Mouse (Mus musculus): ENCODE results near the gene Snap25. TPM values are rescaled to one million over a fixed set of nuclear protein-coding genes. Genes with fewer than 3 reads are reported as not detected.

Snap25 gene
- polyA plus RNA-seq, 1 experiment from 2014 or later, result 26.1 TPM

DNA sequence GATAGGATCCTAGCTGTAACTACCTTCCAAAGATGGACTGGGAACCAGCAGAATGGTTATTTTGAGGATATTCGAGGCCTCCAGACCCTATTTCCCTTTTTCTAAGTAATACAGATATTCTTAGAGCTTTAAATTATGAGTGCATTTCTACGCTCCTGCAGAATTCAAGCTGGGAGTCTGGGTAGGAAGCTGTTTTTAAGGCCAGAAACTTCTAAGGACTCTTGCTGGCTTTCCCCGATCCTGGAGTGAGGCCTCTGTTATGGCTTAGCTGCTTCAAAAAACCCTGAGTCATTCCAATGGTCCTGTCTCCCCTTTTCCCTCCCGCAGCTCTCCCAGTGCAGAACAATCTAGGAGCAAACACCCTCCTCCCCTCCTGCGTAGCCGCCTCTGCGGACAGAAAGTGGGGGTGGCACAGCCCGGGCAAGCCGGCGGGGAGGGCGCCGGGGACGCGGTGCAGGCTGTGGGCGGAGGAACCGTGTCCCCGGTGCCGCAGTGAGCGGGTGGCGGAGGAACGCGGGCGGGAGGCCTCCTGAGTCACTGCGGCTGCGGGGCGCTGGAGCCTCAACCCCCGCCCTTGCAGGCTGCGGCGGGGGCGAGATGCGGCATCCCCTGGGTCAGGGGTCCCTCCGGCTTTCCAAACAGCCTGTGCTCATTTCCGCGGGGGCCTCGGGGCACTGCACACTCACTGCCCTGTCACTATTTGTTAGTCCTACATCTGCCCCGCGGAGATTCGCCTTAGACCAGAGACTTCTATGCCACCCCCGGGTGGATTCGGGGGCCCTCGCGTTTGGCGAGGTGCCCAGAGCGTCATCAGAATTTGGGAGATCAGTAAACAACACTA, 34.7 kb upstream of the Snap25 start:
- Histone ChIP-seq H3K9me3 (replicated peaks; ENCODE audit: control insufficient read depth, low read length) (no peaks in the 10 kb centered on the region), H3K9ac (replicated peaks; ENCODE audit: low read length) (peak overlapping the region; percentile 80), H3K27ac (replicated peaks; ENCODE audit: low read depth, low read length) (peak overlapping the region; percentile 60), H3K27me3 (ENCODE audit: control insufficient read depth, insufficient read depth, low read length) (no peaks in the 10 kb centered on the region), H3K4me1 (ENCODE audit: control insufficient read depth, insufficient read depth, low read length) (no peaks in the 10 kb centered on the region), H3K36me3 (replicated peaks; ENCODE audit: control insufficient read depth, insufficient read depth, low read depth, low read length) (no peaks in the 10 kb centered on the region), H3K4me2 (ENCODE audit: low read depth, low read length) (peak overlapping the region; percentile 87), H3K4me3 (ENCODE audit: low read depth, low read length) (peak overlapping the region; percentile 54)
- ATAC-seq (replicated peaks; ENCODE audit: insufficient number of reproducible peaks, low FRiP score, low TSS enrichment, low read depth) (peak; percentile 77), DNase-seq (ENCODE audit: low spot score) (peak; percentile 62)
- 2% methylated on average over 43 of the region's 44 CpGs for WGBS

DNA sequence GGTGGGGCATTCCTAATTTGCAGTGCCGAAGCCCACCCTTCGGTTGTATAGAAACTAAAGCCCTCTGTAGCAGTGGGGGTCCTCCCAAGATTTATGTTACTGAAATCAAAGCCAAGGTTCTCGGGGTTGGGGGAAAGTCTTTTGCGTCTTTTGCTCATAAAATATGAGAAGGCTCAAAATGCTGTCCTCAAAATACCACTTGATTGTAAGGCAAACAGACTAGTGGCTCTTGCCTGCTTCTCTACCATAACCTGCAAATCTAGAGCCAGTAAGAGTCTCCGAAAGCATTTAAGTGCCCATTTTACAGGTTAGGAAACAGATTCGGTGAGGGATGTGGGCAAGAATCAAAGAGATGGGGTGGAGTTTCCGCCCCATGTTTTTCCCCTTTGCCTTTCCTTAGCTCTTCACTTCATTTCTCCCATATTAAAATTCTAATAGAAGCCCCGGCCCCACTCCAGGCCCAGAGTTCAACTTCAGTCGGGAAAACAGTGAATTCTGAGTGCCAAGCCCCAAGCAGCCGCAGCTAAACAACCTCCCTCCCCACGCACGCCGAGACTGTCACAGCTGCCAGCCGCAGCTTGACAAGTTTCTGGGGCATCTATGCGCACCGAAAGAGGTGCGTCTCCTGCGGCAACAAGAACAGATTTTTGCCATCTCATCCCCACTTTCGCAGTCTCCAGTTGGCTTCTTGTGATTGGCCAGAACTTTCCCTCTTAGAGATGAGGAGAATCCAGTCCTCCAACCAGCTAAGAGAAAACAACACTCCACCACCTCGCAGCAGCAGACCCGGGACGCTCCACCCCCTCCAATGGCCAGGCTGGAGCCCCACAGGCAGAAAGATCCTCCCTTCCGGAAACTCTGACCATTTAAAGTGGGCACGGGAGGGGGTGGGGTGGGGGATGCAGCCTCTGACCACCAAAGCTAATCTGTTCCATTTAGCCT, 33.7 kb upstream of the Snap25 start:
- no peaks in the 10 kb centered on the region for H3K9me3 ChIP-seq (replicated peaks; ENCODE audit: control insufficient read depth, low read length)
- H3K4me1 ChIP-seq (ENCODE audit: control insufficient read depth, insufficient read depth, low read length), result no peaks in the 10 kb centered on the region
- H3K36me3 ChIP-seq (replicated peaks; ENCODE audit: control insufficient read depth, insufficient read depth, low read depth, low read length), result no peaks in the 10 kb centered on the region
- no peaks in the 10 kb centered on the region for H3K27me3 ChIP-seq (ENCODE audit: control insufficient read depth, insufficient read depth, low read length)
- peak overlapping the region; percentile 87 for H3K4me2 ChIP-seq (ENCODE audit: low read depth, low read length)
- ATAC-seq (replicated peaks; ENCODE audit: insufficient number of reproducible peaks, low FRiP score, low TSS enrichment, low read depth) (peak; percentile 93), DNase-seq (ENCODE audit: low spot score) (peak; percentile 84)
- peak overlapping the region; percentile 54 for H3K4me3 ChIP-seq (ENCODE audit: low read depth, low read length)
- H3K9ac ChIP-seq (replicated peaks; ENCODE audit: low read length), result peak overlapping the region; percentile 80
- H3K27ac ChIP-seq (replicated peaks; ENCODE audit: low read depth, low read length), result 0 out of 2 replicates have a peak overlapping the region, but pooled peaks have one; percentile 60
- WGBS, result 2% methylated on average over 24 of the region's 24 CpGs

DNA sequence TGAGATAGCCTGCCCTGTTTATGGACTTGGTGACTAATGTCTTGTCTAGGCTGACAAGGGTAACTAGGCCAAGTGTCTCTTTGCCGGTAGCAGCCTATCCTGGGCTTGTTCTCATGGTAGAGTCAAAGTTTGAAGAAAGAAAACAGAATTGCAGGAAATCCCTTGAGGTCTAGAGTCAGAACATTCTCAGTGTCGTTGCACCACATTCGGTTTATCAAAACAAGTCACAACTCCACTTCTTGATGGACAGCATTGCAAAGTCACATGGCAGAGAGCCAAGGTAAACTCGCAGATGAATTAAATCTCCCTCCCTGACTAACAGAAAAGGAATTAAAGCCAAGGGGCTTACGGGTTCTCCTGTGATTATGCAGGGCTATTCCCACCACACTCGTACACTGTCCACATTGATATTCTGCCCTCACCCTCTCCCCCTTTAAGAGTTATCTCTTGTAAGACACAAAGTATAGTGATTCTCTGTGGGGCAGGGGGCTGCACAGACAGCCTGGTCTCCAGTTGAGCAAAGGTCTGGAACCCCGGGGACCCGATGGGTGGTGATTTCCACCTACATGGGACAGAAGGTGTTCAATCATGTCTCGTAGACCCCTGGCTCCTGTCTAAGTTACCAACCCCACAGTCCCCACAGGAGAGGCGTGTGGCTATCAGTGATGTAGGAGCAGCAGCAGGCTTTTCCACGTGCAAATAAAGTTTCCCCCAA, 30.9 kb upstream of the Snap25 start:
- H3K9me3 ChIP-seq (replicated peaks; ENCODE audit: control insufficient read depth, low read length), result no peaks in the 10 kb centered on the region
- ATAC-seq (replicated peaks; ENCODE audit: insufficient number of reproducible peaks, low FRiP score, low TSS enrichment, low read depth), result no peak
- H3K36me3 ChIP-seq (replicated peaks; ENCODE audit: control insufficient read depth, insufficient read depth, low read depth, low read length), result no peaks in the 10 kb centered on the region
- no peak for DNase-seq (ENCODE audit: low spot score)
- no peaks in the 10 kb centered on the region for H3K4me1 ChIP-seq (ENCODE audit: control insufficient read depth, insufficient read depth, low read length)
- H3K4me2 ChIP-seq (ENCODE audit: low read depth, low read length), result no peak overlapping the region
- no peak overlapping the region for H3K4me3 ChIP-seq (ENCODE audit: low read depth, low read length)
- H3K27me3 ChIP-seq (ENCODE audit: control insufficient read depth, insufficient read depth, low read length), result no peaks in the 10 kb centered on the region
- 75% methylated on average over 11 of the region's 11 CpGs for WGBS
- H3K27ac ChIP-seq (replicated peaks; ENCODE audit: low read depth, low read length), result no peak overlapping the region
- H3K9ac ChIP-seq (replicated peaks; ENCODE audit: low read length), result no peak overlapping the region

DNA sequence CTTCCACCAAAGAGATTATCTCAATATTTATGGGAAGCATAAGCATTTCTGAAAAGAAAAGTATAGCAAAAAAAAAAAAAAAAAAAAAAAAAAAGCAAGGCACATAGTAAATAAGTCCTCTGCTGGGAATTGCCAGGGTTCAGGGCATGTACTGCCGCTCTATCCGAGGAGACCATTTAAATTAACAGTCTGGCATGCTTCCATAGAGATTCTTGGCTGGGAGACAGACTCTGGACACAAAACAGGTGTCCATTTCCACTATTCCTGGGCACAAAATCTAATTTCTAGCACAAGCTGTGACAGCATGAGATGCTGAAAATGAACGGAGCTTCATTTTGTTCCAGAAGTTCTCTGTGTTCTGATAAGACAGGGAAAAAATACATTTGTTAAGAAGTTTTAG, 27.1 kb upstream of the Snap25 start:
- no peaks in the 10 kb centered on the region for H3K27me3 ChIP-seq (ENCODE audit: control insufficient read depth, insufficient read depth, low read length)
- H3K9me3 ChIP-seq (replicated peaks; ENCODE audit: control insufficient read depth, low read length), result no peaks in the 10 kb centered on the region
- H3K4me1 ChIP-seq (ENCODE audit: control insufficient read depth, insufficient read depth, low read length), result no peaks in the 10 kb centered on the region
- H3K4me3 ChIP-seq (ENCODE audit: low read depth, low read length), result no peak overlapping the region
- no peak overlapping the region for H3K4me2 ChIP-seq (ENCODE audit: low read depth, low read length)
- DNase-seq (ENCODE audit: low spot score) (no peak), ATAC-seq (replicated peaks; ENCODE audit: insufficient number of reproducible peaks, low FRiP score, low TSS enrichment, low read depth) (no peak)
- H3K9ac ChIP-seq (replicated peaks; ENCODE audit: low read length), result no peak overlapping the region
- no peak overlapping the region for H3K27ac ChIP-seq (replicated peaks; ENCODE audit: low read depth, low read length)
- no peaks in the 10 kb centered on the region for H3K36me3 ChIP-seq (replicated peaks; ENCODE audit: control insufficient read depth, insufficient read depth, low read depth, low read length)
- 85% methylated on average over 3 of the region's 3 CpGs for WGBS

DNA sequence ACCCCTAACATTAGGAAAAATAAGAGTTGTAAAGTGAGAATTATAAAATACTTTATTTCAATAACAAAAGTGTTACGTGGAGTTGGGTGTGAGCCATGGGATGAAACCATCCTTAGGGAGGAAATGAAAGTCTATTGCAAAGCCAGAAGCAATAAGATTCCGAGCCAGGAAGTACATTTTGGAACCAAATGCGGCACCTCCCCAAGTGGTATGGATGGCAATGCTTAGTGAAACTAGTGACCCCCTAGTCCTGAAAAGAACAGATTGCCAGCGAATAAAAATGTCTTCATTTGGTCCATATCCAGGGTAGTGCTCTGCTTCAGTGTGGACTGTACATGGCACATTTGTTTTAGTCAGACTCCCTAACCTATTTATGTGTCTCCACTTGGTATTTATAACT, 25.9 kb upstream of the Snap25 start:
- Histone ChIP-seq H3K4me2 (ENCODE audit: low read depth, low read length) (no peak overlapping the region), H3K9ac (replicated peaks; ENCODE audit: low read length) (no peak overlapping the region), H3K27ac (replicated peaks; ENCODE audit: low read depth, low read length) (no peak overlapping the region), H3K36me3 (replicated peaks; ENCODE audit: control insufficient read depth, insufficient read depth, low read depth, low read length) (no peaks in the 10 kb centered on the region), H3K27me3 (ENCODE audit: control insufficient read depth, insufficient read depth, low read length) (no peaks in the 10 kb centered on the region), H3K9me3 (replicated peaks; ENCODE audit: control insufficient read depth, low read length) (no peaks in the 10 kb centered on the region), H3K4me1 (ENCODE audit: control insufficient read depth, insufficient read depth, low read length) (no peaks in the 10 kb centered on the region), H3K4me3 (ENCODE audit: low read depth, low read length) (no peak overlapping the region)
- DNase-seq (ENCODE audit: low spot score) (no peak), ATAC-seq (replicated peaks; ENCODE audit: insufficient number of reproducible peaks, low FRiP score, low TSS enrichment, low read depth) (no peak)
- WGBS, result 76% methylated on average over 4 of the region's 4 CpGs

DNA sequence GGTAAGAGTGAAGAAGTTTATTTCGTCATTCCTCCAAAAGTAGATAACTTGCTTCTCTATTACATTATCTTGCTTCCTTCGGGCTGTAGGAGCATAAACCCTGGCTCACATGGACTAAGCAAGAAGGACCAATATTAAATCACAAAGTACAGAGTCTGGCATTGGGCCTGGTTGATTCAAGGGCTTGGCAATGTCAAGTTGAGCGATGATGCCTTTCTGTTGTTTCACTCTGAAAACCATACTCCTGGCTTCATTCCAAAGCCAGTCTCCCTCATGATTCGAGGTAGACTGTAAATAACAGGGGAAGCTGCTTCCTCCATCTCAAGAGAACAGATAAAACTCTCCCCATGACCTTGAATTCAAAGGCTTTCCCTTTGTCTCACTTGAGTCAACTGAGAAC, 23.8 kb upstream of the Snap25 start:
- Histone ChIP-seq H3K27ac (replicated peaks; ENCODE audit: low read depth, low read length) (no peak overlapping the region), H3K4me2 (ENCODE audit: low read depth, low read length) (no peak overlapping the region), H3K9me3 (replicated peaks; ENCODE audit: control insufficient read depth, low read length) (no peaks in the 10 kb centered on the region), H3K9ac (replicated peaks; ENCODE audit: low read length) (no peak overlapping the region), H3K27me3 (ENCODE audit: control insufficient read depth, insufficient read depth, low read length) (no peaks in the 10 kb centered on the region), H3K4me1 (ENCODE audit: control insufficient read depth, insufficient read depth, low read length) (no peaks in the 10 kb centered on the region), H3K4me3 (ENCODE audit: low read depth, low read length) (no peak overlapping the region), H3K36me3 (replicated peaks; ENCODE audit: control insufficient read depth, insufficient read depth, low read depth, low read length) (no peaks in the 10 kb centered on the region)
- DNase-seq (ENCODE audit: low spot score), result no peak
- no peak for ATAC-seq (replicated peaks; ENCODE audit: insufficient number of reproducible peaks, low FRiP score, low TSS enrichment, low read depth)
- WGBS, result 82% methylated on average over 4 of the region's 4 CpGs

DNA sequence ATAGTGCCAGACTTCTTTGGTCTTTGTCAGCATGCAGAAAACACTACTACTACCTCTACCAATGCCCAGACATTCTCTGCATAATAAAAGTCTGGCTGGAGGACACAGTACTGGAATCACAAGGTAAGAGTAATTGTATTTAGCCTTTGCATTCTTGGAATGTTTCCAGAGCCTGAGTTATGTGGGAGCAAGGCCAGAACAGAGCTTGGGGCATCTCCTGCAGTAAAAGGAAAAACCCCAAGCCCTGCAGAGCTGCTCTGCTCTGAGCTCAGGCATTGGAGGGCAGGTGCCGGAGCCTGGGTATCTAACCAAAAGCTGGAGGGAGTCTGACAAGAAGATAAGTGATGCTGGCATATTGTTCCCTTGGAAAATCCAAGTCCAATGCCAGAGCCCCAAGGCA, 21.6 kb upstream of the Snap25 start:
- ATAC-seq (replicated peaks; ENCODE audit: insufficient number of reproducible peaks, low FRiP score, low TSS enrichment, low read depth), result no peak
- Histone ChIP-seq H3K9me3 (replicated peaks; ENCODE audit: control insufficient read depth, low read length) (no peaks in the 10 kb centered on the region), H3K27me3 (ENCODE audit: control insufficient read depth, insufficient read depth, low read length) (no peaks in the 10 kb centered on the region), H3K4me1 (ENCODE audit: control insufficient read depth, insufficient read depth, low read length) (no peaks in the 10 kb centered on the region), H3K36me3 (replicated peaks; ENCODE audit: control insufficient read depth, insufficient read depth, low read depth, low read length) (no peaks in the 10 kb centered on the region), H3K9ac (replicated peaks; ENCODE audit: low read length) (no peak overlapping the region), H3K27ac (replicated peaks; ENCODE audit: low read depth, low read length) (no peak overlapping the region), H3K4me3 (ENCODE audit: low read depth, low read length) (no peak overlapping the region), H3K4me2 (ENCODE audit: low read depth, low read length) (no peak overlapping the region)
- 75% methylated on average over 1 of the region's 1 CpGs for WGBS
- no peak for DNase-seq (ENCODE audit: low spot score)
